Mouse (Mus musculus): ENCODE data around the gene Klf15. TPM values are rescaled to one million over a fixed set of nuclear protein-coding genes. Genes with fewer than 3 reads are reported as not detected.

Klf15 gene
- polyA plus RNA-seq (2015; fragmentation: Nextera tagmentation; extraction: Ambion mirVana): 10.9 and 13.7 TPM in 2 replicates

GRCm38 (mm10) chr6:90462181-90462706, at the start of gene Klf15:
Klf15 (plus strand) TSS chr6:90462576.
- DNase-seq (ENCODE audit: low spot score): no peak

- DNase-seq (ENCODE audit: low spot score): peak; percentile 88
Measured at GRCm38 (mm10) chr6:90422565-90422964, 39.8 kb upstream of the Klf15 start.

- DNase-seq (ENCODE audit: low spot score): no peak
Measured at GRCm38 (mm10) chr6:90425361-90425760, 37.0 kb upstream of the Klf15 start.

GRCm38 (mm10) chr6:90426003-90426402, 36.4 kb upstream of the Klf15 start:
- no peak for DNase-seq (ENCODE audit: low spot score)

GRCm38 (mm10) chr6:90428380-90428974, 33.9 kb upstream of the Klf15 start, which contains the start of gene Cfap100:
Cfap100 (minus strand) TSS chr6:90428797.
- DNase-seq (ENCODE audit: low spot score): peak; percentile 26

- DNase-seq (ENCODE audit: low spot score): no peak
Measured at GRCm38 (mm10) chr6:90429911-90430310, 32.5 kb upstream of the Klf15 start.

- DNase-seq (ENCODE audit: low spot score): no peak
Measured at GRCm38 (mm10) chr6:90431487-90431886, 30.9 kb upstream of the Klf15 start.

GRCm38 (mm10) chr6:90434687-90435086, 27.7 kb upstream of the Klf15 start:
- DNase-seq (ENCODE audit: low spot score): no peak

GRCm38 (mm10) chr6:90435195-90435618, 27.2 kb upstream of the Klf15 start:
- peak; percentile 58 for DNase-seq (ENCODE audit: low spot score)

- DNase-seq (ENCODE audit: low spot score): no peak
Measured at GRCm38 (mm10) chr6:90436192-90436907, 26.0 kb upstream of the Klf15 start.

- DNase-seq (ENCODE audit: low spot score): no peak
Measured at GRCm38 (mm10) chr6:90437041-90437440, 25.3 kb upstream of the Klf15 start.

GRCm38 (mm10) chr6:90446883-90447282, 15.5 kb upstream of the Klf15 start:
- no peak for DNase-seq (ENCODE audit: low spot score)

GRCm38 (mm10) chr6:90450179-90450578, 12.2 kb upstream of the Klf15 start:
- DNase-seq (ENCODE audit: low spot score): peak; percentile 13

GRCm38 (mm10) chr6:90450697-90451096, 11.7 kb upstream of the Klf15 start:
- DNase-seq (ENCODE audit: low spot score): no peak

- no peak for DNase-seq (ENCODE audit: low spot score)
Measured at GRCm38 (mm10) chr6:90451512-90451911, 10.9 kb upstream of the Klf15 start.

- no peak for DNase-seq (ENCODE audit: low spot score)
Measured at GRCm38 (mm10) chr6:90452603-90453002, 9.8 kb upstream of the Klf15 start.

GRCm38 (mm10) chr6:90453751-90454150, 8.6 kb upstream of the Klf15 start:
- no peak for DNase-seq (ENCODE audit: low spot score)

- DNase-seq (ENCODE audit: low spot score): no peak
Measured at GRCm38 (mm10) chr6:90457421-90457820, 5.0 kb upstream of the Klf15 start.

GRCm38 (mm10) chr6:90461181-90461580, 1.2 kb upstream of the Klf15 start:
- no peak for DNase-seq (ENCODE audit: low spot score)

GRCm38 (mm10) chr6:90461771-90462170, 605 bp upstream of the Klf15 start:
- no peak for DNase-seq (ENCODE audit: low spot score)

GRCm38 (mm10) chr6:90462841-90463227, 458 bp downstream of the Klf15 start:
- no peak for DNase-seq (ENCODE audit: low spot score)

- no peak for DNase-seq (ENCODE audit: low spot score)
Measured at GRCm38 (mm10) chr6:90463228-90463862, 969 bp downstream of the Klf15 start.
